Mouse (Mus musculus) embryonic facial prominence, embryonic 12.5 days (tissue): ENCODE measurements around the gene Tgfbr3. TPM values are rescaled to one million over a fixed set of nuclear protein-coding genes. Genes with fewer than 3 reads are reported as not detected.
A peak's percentile ranks its signal among the peaks of the same experiment; 100 is the strongest.

Experiments used
- ATAC-seq: fragments of 200-750 bp; cut with Nextera tagmentation; 2 replicates; pipeline ENCODE4 v1.8.0; 2017; ENCODE audit not compliant: insufficient number of reproducible peaks, insufficient read depth, low FRiP score, low TSS enrichment
- H3K27ac ChIP-seq: fragments of 300-500 bp; sonication (generic); 2 replicates; pipeline ENCODE4 v1.5.1; 2016; ENCODE audit warnings: mild to moderate bottlenecking
- H3K27me3 ChIP-seq: fragments of 300-500 bp; sonication (generic); 2 replicates; pipeline ENCODE4 v1.6.1; 2016; ENCODE audit warnings: mild to moderate bottlenecking, moderate library complexity
- H3K36me3 ChIP-seq: fragments of 300-500 bp; sonication (generic); 2 replicates; pipeline ENCODE4 v1.6.1; 2016; ENCODE audit warnings: mild to moderate bottlenecking
- H3K4me1 ChIP-seq: fragments of 300-500 bp; sonication (generic); 2 replicates; pipeline ENCODE4 v1.6.1; 2016
- H3K4me2 ChIP-seq: fragments of 300-500 bp; sonication (generic); replicated peaks from 2 replicates; pipeline ENCODE4 v1.6.1; 2016; ENCODE audit warnings: mild to moderate bottlenecking, moderate library complexity
- H3K4me3 ChIP-seq: fragments of 300-500 bp; sonication (generic); 2 replicates; pipeline ENCODE4 v1.5.1; 2016; ENCODE audit warnings: mild to moderate bottlenecking
- H3K9ac ChIP-seq: fragments of 300-500 bp; sonication (generic); 2 replicates; pipeline ENCODE4 v1.6.1; 2016; ENCODE audit warnings: mild to moderate bottlenecking, moderate library complexity
- H3K9me3 ChIP-seq: fragments of 300-500 bp; sonication (generic); 2 replicates; pipeline ENCODE4 v1.6.1; 2016; ENCODE audit warnings: mild to moderate bottlenecking, moderate library complexity
- WGBS: fragments of 180-500 bp; shearing (Covaris S2); methylation state at CpG from one replicate; pipeline ENCODE4 v1.1.7; 2016; 5-methylcytosine and 5-hydroxymethylcytosine counted together
- polyA plus RNA-seq: library from polyadenylated mRNA; unstranded; fragments of >200 nt; fragmentation: Nextera tagmentation; extraction: Ambion mirVana; gene quantifications from 2 replicates; pipeline ENCODE4 v1.2.1, GENCODE M21; 2016

The Tgfbr3 gene
- polyA plus RNA-seq, 1 experiment from 2014 or later: 25.3 TPM

DNA sequence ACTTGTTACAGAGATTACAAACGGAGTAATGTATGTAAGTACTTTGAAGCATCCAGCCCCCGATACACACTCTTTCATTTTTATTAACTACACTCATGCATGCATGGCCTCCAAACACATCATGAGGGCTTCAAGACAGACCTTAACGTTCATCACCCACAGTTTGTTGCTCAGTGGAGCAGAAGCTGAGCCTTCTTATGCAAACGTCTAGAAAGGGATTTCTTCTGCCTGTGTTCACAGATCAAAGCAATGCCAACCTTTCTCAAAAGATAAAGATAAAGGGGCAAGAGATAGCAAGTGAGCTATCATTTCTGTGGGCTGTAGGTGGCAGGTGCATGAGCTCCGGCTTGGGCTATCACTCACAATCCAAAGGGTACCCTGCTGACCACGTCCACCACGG lies 123.7 kb downstream of the Tgfbr3 start:
- Histone ChIP-seq H3K27me3 (no peaks in the 10 kb centered on the region), H3K27ac (no peak overlapping the region), H3K4me1 (peaks cover 52% of the 10 kb centered on the region), H3K4me2 (no peak overlapping the region), H3K4me3 (no peak overlapping the region), H3K9me3 (no peaks in the 10 kb centered on the region), H3K9ac (no peak overlapping the region), H3K36me3 (no peaks in the 10 kb centered on the region)
- ATAC-seq: no peak
- 81% methylated on average over 7 of the region's 7 CpGs for WGBS

- H3K36me3 ChIP-seq: no peaks in the 10 kb centered on the region
- no peak overlapping the region for H3K4me3 ChIP-seq
- H3K9me3 ChIP-seq: no peaks in the 10 kb centered on the region
- H3K4me2 ChIP-seq: no peak overlapping the region
- H3K9ac ChIP-seq: no peak overlapping the region
- WGBS: 83% methylated on average over 5 of the region's 5 CpGs
- H3K27me3 ChIP-seq: no peaks in the 10 kb centered on the region
- H3K4me1 ChIP-seq: peaks cover 56% of the 10 kb centered on the region
- no peak for ATAC-seq
- H3K27ac ChIP-seq: no peak overlapping the region
These were observed 124.2 kb downstream of the Tgfbr3 start for GRCm38 (mm10) chr5:107165271-107165670.

DNA sequence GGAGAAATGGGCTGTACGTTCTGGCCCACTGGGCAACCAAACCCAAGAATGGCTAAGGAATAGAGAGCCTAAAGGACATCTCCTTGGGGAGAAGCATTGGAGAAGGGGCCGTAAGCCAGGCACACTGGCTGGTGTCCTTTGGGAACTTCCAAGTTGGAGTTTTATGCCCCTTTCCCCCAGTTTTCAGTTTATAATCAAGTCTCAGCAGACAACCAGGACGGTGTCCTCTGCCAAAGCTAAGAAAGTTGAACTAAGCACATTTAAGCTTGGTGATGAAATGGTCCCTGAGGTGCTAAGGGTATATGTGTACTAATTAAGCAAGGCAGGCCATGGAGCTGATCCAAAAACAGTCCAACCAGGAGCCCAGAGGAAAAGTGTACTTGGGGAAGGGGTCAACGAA lies 124.6 kb downstream of the Tgfbr3 start:
- no peak overlapping the region for H3K27ac ChIP-seq
- H3K9me3 ChIP-seq: no peaks in the 10 kb centered on the region
- H3K9ac ChIP-seq: no peak overlapping the region
- no peak overlapping the region for H3K4me2 ChIP-seq
- no peaks in the 10 kb centered on the region for H3K36me3 ChIP-seq
- no peak for ATAC-seq
- no peak overlapping the region for H3K4me3 ChIP-seq
- WGBS: 84% methylated on average over 4 of the region's 4 CpGs
- H3K27me3 ChIP-seq: no peaks in the 10 kb centered on the region
- peaks cover 53% of the 10 kb centered on the region for H3K4me1 ChIP-seq

DNA sequence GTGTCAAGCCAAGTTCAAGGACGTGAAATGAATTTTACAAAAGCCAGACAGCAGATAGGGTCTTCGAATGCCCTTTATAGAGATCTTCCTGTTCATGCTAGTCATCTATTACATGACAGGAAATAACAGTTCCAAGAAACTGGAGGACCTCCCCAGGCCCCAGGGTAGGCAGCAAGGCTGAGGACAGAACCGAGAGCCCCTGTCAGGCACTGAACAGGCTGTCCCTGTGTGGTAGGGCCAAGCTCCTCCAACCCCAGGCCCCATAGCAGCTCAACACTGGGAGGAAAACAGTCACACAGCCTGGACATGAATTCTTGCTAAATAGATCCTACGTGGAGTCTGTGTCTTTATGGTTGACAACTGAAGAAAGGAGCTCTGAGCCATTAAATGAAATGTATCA lies 125.3 kb downstream of the Tgfbr3 start:
- whole genome bisulfite sequencing: 73% methylated on average over 4 of the region's 4 CpGs
- H3K4me2 ChIP-seq: no peak overlapping the region
- no peaks in the 10 kb centered on the region for H3K36me3 ChIP-seq
- peaks cover 51% of the 10 kb centered on the region for H3K4me1 ChIP-seq
- no peak overlapping the region for H3K27ac ChIP-seq
- H3K9me3 ChIP-seq: no peaks in the 10 kb centered on the region
- no peaks in the 10 kb centered on the region for H3K27me3 ChIP-seq
- no peak overlapping the region for H3K4me3 ChIP-seq
- ATAC-seq: no peak
- no peak overlapping the region for H3K9ac ChIP-seq

GRCm38 (mm10) chr5:107163336-107163735 lies 126.1 kb downstream of the Tgfbr3 start:
- Histone ChIP-seq H3K27me3 (no peaks in the 10 kb centered on the region), H3K9ac (no peak overlapping the region), H3K4me3 (no peak overlapping the region), H3K27ac (peak overlapping the region; percentile 65; the same call in 1 of the 2 replicates), H3K4me2 (no peak overlapping the region), H3K9me3 (no peaks in the 10 kb centered on the region), H3K4me1 (peaks cover 51% of the 10 kb centered on the region), H3K36me3 (no peaks in the 10 kb centered on the region)
- ATAC-seq: no peak

- WGBS: 41% methylated on average over 6 of the region's 6 CpGs
- H3K9ac ChIP-seq: no peak overlapping the region
- peak overlapping the region; percentile 72 for H3K27ac ChIP-seq
- H3K36me3 ChIP-seq: no peaks in the 10 kb centered on the region
- H3K4me3 ChIP-seq: no peak overlapping the region
- H3K9me3 ChIP-seq: no peaks in the 10 kb centered on the region
- H3K4me1 ChIP-seq: peaks cover 54% of the 10 kb centered on the region
- no peak overlapping the region; the same call in 1 of the 2 replicates for H3K4me2 ChIP-seq
- no peaks in the 10 kb centered on the region for H3K27me3 ChIP-seq
- ATAC-seq: no peak
These were observed 126.6 kb downstream of the Tgfbr3 start for GRCm38 (mm10) chr5:107162812-107163211.

- H3K4me3 ChIP-seq: no peak overlapping the region
- no peaks in the 10 kb centered on the region for H3K27me3 ChIP-seq
- no peak overlapping the region; the same call in 1 of the 2 replicates for H3K4me2 ChIP-seq
- H3K9me3 ChIP-seq: no peaks in the 10 kb centered on the region
- 73% methylated on average over 4 of the region's 4 CpGs for WGBS
- H3K27ac ChIP-seq: peak overlapping the region; percentile 72
- H3K4me1 ChIP-seq: peaks cover 56% of the 10 kb centered on the region
- no peaks in the 10 kb centered on the region for H3K36me3 ChIP-seq
- ATAC-seq: no peak
- H3K9ac ChIP-seq: no peak overlapping the region
These were observed 127.1 kb downstream of the Tgfbr3 start for GRCm38 (mm10) chr5:107162319-107162718.

DNA sequence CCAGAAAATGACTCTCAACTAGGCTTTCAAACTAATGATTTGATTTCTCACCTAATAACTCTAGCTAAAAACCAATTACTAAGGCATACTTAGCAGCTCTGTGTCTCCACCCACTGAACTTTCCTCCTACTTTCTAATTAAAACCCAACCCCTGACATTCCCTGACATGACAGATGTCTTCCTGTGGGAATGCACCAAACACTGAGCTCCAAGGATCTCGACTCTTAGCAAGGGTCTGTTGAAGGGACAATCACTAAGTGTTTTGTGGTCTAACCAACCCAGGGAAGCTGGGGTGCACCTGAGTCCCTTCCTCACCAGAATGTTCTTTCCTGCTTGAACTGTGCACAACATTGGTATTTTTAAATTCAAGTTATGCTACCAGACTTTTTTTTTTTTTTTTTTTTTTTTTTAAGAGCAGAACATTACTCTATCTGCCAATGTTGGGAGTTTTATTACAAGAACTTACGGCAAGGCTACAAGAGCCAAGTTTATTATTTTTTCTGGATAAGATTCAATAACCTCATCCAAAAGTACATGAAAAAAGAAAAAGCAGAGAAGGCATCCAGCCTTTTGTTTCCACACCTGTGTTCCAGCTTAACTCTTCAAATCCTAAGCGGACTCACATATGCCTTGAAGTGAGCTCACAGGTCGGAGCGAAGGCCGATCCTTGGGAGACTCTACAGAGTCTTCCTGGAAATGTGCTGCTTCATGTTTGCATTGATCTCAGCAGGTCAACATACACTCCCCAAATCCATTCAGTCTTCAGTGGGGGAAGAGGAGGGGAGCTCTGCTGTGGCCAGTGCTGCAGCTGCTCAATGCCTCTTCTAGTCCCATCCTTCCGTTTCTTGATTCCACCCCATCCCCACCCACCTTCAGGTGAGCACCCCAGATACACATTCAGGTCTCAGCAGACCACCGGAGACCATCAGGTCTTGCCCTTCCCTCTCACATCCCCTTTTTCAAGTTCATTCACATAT lies 129.2 kb downstream of the Tgfbr3 start:
- no peaks in the 10 kb centered on the region for H3K9me3 ChIP-seq
- WGBS: 78% methylated on average over 8 of the region's 8 CpGs
- no peak overlapping the region for H3K9ac ChIP-seq
- no peaks in the 10 kb centered on the region for H3K36me3 ChIP-seq
- ATAC-seq: no peak
- peaks cover 51% of the 10 kb centered on the region for H3K4me1 ChIP-seq
- H3K4me2 ChIP-seq: no peak overlapping the region
- no peaks in the 10 kb centered on the region for H3K27me3 ChIP-seq
- H3K27ac ChIP-seq: 0 out of 2 replicates have a peak overlapping the region, but pooled peaks have one; percentile 30
- no peak overlapping the region for H3K4me3 ChIP-seq

DNA sequence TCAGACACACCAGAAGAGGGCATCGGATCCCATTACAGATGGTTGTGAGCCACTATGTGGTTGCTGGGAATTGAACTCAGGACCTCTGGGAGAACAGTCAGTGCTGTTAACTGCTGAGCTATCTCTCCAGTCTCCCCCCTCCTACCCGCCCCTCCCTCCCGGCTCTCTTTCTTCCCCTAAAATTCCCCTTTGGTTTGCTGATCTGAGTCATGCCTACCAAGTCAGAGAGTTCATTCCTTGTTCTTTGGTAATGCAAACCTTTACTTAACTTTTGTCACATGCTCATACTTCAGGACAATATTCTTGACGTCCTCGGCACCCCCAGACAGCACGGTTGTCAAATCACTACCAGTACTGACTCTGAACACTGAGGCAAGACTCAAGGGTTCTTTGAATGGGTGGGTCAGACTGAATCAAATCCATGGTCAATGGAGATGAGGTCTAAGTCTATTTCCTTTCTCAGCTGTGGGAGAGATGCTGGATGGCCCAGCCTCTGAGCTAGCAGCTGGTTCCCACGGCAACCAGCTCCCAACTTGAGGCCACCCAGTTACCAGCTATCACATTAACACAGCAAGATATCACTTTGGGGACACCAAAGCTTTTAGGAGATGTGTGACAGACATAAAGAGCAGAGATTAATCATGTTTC lies 130.8 kb downstream of the Tgfbr3 start:
- H3K27ac ChIP-seq: no peak overlapping the region
- H3K36me3 ChIP-seq: 0 out of 2 replicates have a peak, but pooled peaks cover 3% of the 10 kb centered on the region
- no peaks in the 10 kb centered on the region for H3K9me3 ChIP-seq
- H3K4me2 ChIP-seq: no peak overlapping the region
- no peak overlapping the region for H3K4me3 ChIP-seq
- no peak for ATAC-seq
- peaks cover 43% of the 10 kb centered on the region for H3K4me1 ChIP-seq
- WGBS: 88% methylated on average over 7 of the region's 7 CpGs
- no peak overlapping the region for H3K9ac ChIP-seq
- H3K27me3 ChIP-seq: no peaks in the 10 kb centered on the region

GRCm38 (mm10) chr5:107157384-107157783 lies 132.0 kb downstream of the Tgfbr3 start:
- H3K9me3 ChIP-seq: no peaks in the 10 kb centered on the region
- 0 out of 2 replicates have a peak overlapping the region, but pooled peaks have one; percentile 5 for H3K4me2 ChIP-seq
- H3K4me3 ChIP-seq: no peak overlapping the region
- H3K9ac ChIP-seq: 0 out of 2 replicates have a peak overlapping the region, but pooled peaks have one; percentile 5
- 25% methylated on average over 9 of the region's 9 CpGs for WGBS
- H3K27me3 ChIP-seq: no peaks in the 10 kb centered on the region
- H3K4me1 ChIP-seq: peaks cover 34% of the 10 kb centered on the region
- H3K36me3 ChIP-seq: 0 out of 2 replicates have a peak, but pooled peaks cover 5% of the 10 kb centered on the region
- peak; percentile 69; the same call in 1 of the 2 replicates for ATAC-seq
- H3K27ac ChIP-seq: peak overlapping the region; percentile 64

- no peak for ATAC-seq
- Histone ChIP-seq H3K9ac (no peak overlapping the region), H3K9me3 (no peaks in the 10 kb centered on the region), H3K36me3 (0 out of 2 replicates have a peak, but pooled peaks cover 5% of the 10 kb centered on the region), H3K27ac (no peak overlapping the region), H3K4me2 (no peak overlapping the region), H3K4me3 (no peak overlapping the region), H3K27me3 (no peaks in the 10 kb centered on the region), H3K4me1 (peaks cover 41% of the 10 kb centered on the region)
- 91% methylated on average over 3 of the region's 3 CpGs for WGBS
These were observed 133.3 kb downstream of the Tgfbr3 start for GRCm38 (mm10) chr5:107156096-107156495.
